Mouse (Mus musculus): Measurements from ENCODE around the gene Arfip1.

Arfip1 gene

DNA sequence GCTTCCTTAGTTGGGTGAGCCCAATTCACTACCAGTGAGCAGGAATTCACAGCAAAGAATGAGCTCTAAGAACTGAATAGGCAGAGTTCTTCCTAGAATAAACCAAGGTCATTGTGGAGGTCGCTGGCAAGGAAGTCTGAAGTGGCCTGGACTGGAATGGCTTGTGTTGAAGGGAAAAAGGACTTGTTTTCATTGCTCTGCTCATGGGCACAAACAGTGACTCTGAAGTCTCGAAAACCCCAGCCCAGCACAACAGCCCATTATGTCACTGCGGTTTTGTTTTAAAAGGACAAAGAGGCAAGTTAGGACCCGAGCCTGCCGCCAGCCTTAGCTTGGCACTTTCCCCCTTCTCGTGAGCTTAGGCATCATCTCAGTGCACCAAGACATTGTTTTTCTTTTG lies 93.7 kb downstream of the Arfip1 start:
- no peak for DNase-seq (ENCODE audit: low spot score)

DNA sequence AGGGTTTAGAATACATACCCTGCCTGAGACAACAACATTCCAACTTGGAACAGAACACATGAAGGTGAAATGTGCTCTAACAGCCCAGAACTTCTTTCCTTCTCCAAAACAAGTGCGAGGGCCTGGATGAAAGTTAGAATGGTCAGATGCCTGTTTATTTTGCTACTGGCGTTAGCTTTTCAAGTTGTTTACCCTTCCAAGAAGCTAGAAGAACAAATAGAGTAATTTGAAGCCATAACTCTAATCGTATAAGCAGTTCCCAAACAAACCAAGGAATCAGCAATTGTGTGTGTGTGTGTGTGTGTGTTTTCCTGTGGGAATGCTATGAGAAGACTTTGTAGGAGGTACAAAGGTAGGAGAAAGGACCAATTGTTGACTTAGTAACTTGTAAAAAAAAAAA lies 97.5 kb downstream of the Arfip1 start:
- no peak for DNase-seq (ENCODE audit: low spot score)

GRCm38 (mm10) chr3:84484333-84484732 lies 98.1 kb downstream of the Arfip1 start:
- DNase-seq (ENCODE audit: low spot score) = no peak

DNA sequence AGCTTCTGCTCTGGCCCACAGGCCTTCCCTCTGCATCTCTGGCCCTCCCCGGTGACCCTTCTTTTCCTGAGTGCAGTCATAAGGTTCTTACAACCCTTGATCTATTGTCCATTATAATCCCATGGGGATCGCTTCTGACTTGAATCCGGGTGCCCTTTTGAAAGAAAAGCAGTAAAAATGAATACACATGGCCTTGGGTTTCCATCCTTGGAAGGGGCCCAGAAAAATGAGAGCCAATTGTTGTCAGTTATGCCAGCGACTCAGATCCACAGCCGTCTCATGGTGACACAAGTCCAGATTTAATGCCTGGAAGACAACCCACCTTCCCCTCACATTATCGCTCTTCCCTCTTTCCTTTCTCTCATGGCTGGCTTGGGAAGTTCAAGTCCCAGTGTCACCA lies 100.3 kb downstream of the Arfip1 start:
- no peak for DNase-seq (ENCODE audit: low spot score)

DNA sequence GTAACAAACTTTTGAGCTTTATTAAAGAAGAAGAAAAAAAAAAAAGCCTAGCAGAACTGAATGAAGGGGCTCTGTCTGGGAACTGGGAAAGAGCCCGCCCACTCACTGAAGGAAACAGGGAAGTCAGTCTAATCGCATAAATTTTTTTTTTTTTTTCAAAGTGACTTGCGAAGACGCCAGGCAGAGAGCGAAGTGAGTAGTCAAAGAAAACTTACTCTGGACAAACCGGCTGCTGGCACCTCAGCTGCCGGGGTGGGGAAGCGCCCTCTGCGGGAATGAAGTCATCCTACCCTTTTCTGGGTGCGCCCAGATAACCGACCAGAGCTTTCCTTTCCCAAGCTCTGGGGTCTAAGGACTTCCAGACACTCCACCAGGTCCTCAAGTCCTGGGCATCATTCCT lies 101.3 kb downstream of the Arfip1 start:
- DNase-seq (ENCODE audit: low spot score) = peak; percentile 58

DNA sequence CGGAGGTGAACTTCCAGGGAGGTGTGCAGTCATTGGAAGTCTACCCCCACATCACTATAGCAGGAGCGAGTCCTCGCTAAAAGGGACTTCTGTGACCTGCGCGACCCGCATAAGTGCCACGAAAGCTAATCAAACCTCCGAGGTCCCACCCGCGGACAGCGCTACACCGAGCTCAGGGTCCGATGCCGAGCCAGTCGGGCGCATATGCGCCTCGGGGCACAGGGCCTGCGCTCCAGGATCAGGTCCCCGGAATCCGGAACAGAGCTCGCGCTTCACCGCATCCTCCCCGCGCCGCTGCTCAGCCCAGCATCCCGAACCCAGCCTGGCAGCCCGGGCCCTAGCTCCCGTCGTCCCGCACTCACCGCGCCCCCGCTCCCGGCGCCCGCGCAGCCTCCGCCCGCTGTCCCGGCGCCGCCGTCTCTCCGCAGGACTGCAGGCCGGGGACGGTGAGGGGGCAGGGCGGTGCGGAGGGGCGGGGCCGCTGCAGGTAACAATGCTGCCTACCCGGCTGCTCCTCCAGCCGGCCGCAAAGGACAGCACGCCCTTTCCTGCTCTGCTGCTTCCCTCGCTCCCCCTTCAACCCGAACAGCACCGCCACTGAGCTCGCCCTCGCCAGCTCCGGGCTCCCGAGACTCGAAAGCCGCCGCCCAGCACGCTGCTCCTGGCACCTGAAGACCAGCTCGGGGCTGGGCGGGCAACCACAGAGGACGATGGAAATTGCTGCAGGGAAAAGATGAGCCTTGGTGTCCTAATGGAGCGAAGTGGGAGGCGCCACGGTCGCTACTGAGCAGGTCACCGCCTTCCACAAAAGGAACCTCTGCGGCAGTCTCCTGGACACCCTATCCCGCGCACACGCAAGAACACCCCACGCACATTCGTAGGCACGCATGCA lies 102.2 kb downstream of the Arfip1 start, which contains the start of gene Fhdc1:
TSS of gene Fhdc1 (minus strand) at position 424 of the 892 bp plus-strand sequence.
- peak; percentile 72 for DNase-seq (ENCODE audit: low spot score)

- DNase-seq (ENCODE audit: low spot score) = peak; percentile 39
Measured at GRCm38 (mm10) chr3:84479293-84480005, 103.0 kb downstream of the Arfip1 start.

- DNase-seq (ENCODE audit: low spot score) = no peak
Measured at GRCm38 (mm10) chr3:84478896-84479292, 103.5 kb downstream of the Arfip1 start.

- peak; percentile 27 for DNase-seq (ENCODE audit: low spot score)
Measured at GRCm38 (mm10) chr3:84478195-84478594, 104.2 kb downstream of the Arfip1 start.

DNA sequence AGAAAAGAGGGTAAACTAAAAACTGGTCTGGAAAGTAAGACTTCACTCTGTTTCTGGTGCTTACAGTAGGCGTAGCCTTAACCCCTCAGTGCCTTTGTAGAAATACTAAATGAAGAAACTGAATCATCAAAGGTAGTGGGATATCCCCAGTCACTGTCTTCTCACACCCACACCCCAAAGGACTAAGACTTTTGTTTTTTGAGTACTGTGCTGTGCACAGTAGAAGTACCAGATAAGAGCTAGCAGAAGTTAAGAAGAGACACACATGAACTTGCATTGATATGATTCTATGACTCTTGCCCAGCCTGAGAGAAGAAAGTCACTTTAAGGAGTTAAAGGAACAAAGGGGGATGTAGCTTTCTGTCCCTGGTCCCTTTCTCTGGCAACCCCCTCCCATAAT lies 104.9 kb downstream of the Arfip1 start:
- no peak for DNase-seq (ENCODE audit: low spot score)

DNA sequence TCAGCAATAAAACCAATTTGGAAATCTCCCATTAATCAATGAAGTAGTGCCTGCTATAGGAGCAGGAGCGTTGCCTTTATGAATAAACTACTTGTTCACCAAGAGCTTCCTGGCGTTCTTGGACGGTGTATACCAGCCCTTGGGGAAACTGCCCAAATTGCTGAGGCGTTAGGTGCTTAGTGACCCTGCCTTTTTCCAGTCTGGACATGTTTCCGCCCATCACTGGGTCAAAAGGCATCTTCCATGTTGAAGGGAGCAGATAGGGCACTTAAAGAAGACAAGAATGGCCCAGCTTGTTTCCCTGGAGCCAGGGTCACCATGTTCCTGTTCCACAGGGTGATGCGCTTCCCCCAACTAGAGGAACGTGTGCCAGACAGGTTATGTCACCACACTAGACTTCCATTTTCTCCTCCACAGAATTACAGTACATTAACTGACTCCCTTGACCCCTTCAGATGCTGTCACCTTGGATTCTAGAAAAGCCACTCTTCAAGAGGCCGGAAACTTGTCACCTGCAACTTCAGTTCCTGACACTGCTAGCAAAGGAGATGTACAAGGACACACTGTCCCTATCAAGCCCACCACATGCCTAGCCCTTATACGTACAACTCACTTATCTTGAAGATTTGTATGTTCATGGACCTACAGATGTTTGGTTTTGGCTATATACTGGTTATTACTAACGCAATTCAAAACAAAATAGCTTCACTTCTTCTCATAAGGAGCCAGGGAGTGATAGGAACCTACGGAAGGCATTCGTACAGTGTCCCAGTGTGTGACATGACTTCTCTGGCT lies 107.2 kb downstream of the Arfip1 start:
- DNase-seq (ENCODE audit: low spot score) = no peak

GRCm38 (mm10) chr3:84474398-84474797 lies 108.0 kb downstream of the Arfip1 start:
- no peak for DNase-seq (ENCODE audit: low spot score)

DNA sequence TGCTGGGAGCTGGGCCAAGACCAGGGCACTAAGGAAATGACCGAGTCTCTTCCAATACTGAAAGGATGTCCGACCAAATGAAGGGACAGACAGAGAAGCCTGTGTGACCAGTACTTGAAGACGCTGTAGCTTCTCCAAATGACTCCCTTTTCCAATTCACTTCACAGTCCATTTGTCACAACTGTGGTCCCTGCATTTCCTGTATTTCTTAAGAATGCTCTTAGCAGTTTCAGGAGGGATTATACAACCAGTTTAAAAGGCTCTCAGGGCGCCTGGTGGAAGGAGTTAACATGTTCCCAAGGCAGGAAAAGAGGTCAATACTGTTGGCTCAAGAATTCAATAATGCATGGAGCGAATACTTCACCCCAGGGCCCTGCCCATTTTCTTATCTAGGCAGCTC lies 109.5 kb downstream of the Arfip1 start:
- no peak for DNase-seq (ENCODE audit: low spot score)

DNA sequence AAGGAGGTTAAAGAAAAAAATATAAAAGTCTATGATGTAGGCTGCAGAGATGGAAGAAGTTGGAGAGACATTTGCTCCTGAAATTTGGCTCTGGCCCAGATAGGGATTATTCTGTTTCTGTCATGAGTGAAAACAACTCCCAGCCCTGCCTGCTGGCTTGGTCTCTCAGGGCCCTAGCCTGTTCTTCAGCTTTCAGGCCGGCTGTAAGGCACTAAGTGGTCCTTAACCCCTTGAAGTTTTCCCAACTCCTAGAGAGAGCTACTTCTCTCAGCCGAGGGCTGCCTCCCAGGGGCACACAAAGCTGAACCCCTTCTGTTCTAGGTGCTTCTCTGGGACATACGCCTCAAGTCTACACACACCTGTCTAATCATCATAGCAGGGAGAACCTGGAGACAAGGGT lies 109.9 kb downstream of the Arfip1 start:
- DNase-seq (ENCODE audit: low spot score) = no peak

DNA sequence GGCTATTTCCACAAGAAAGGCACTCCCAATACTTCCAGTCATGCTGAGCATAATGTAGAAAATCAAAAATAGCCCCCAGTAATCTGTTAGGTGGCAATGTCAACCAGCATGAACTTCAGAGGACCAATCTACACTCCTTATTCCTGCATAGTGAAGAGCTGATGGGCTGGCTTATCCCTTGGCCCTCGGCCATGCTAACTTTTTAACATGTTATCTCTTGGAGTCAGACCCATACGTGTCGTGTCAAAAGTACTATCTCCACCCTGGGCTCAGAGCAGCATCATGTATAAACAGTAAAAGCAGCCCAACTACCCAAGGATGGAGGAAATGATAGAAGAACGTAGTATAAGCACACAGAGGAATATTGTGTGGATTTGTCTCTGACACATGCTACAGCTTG lies 111.3 kb downstream of the Arfip1 start:
- DNase-seq (ENCODE audit: low spot score) = no peak

DNA sequence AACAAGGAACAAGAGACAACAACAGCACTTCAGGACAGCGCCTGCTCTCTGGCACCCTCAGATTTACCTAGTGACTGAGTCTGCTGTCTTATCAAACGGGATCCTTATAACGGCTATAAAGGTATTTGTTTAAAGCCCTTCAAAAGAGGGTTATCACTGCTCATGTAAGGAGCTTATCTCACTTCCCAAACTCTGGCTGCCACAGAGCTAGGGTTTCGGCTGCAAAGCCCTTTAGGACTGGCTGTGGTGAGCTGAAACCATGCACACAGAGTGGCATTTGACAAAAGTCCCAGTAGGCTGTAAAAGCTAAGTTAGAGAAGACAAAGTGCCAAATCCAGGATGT lies 114.3 kb downstream of the Arfip1 start:
- DNase-seq (ENCODE audit: low spot score) = no peak

DNA sequence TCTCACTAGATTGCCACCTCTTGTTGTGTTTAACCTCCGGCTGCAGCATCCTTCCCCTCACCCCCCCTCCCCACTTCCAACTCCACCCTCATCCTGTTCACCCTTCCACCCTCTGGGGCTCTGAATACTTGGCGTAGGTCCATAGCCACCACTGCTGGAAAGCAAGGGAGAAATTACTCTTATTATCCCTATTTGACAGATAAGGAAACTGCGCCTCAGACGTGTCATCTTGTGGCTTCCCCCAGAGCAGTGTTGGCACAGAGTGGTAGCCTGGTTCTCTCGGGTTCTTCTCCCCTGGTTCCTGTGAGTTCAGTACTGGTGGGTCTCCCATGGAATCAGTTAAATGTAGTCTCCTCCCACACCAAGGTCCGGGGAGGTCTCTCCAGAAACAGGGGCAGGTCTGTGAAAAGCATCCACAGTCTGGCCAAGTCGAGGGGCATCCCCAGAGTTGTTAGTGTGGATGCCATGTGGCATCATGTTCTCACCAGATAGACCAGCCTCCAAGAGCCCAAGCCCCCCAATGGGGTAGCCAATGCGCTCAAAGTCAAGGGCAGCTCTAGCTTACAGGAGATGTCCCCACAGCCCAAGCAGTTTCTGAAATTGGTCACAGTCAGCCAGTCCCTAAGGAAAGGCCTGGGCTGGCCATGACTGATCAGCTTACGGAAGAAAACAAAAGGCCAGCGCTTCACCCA lies 114.9 kb downstream of the Arfip1 start:
- no peak for DNase-seq (ENCODE audit: low spot score)

GRCm38 (mm10) chr3:84465822-84466500 lies 116.5 kb downstream of the Arfip1 start:
- no peak for DNase-seq (ENCODE audit: low spot score)

GRCm38 (mm10) chr3:84461687-84462086 lies 120.7 kb downstream of the Arfip1 start:
- no peak for DNase-seq (ENCODE audit: low spot score)

- DNase-seq (ENCODE audit: low spot score) = peak; percentile 81
Measured at GRCm38 (mm10) chr3:84460952-84461351, 121.5 kb downstream of the Arfip1 start.

GRCm38 (mm10) chr3:84460499-84460898 lies 121.9 kb downstream of the Arfip1 start:
- DNase-seq (ENCODE audit: low spot score) = no peak

All from embryo, embryonic 10 days (tissue).